Mouse (Mus musculus): ENCODE measurements around the gene Eloa.

Gene Eloa

GRCm38 (mm10) chr4:135958354-135958753 lies 63.2 kb downstream of the Eloa start:
- no peak for DNase-seq (ENCODE audit: extremely low spot score, low read depth, low spot score)

- no peak for DNase-seq (ENCODE audit: extremely low spot score, low read depth, low spot score)
Measured at GRCm38 (mm10) chr4:135955886-135956285, 65.7 kb downstream of the Eloa start.

- no peak for DNase-seq (ENCODE audit: extremely low spot score, low read depth, low spot score)
Measured at GRCm38 (mm10) chr4:135954241-135954640, 67.3 kb downstream of the Eloa start.

All from hindlimb bud, embryonic 11.5 days (tissue).